Mouse (Mus musculus) CH12.LX (cell line): ENCODE results near the gene Marveld3. TPM values are rescaled to one million over a fixed set of nuclear protein-coding genes. Genes with fewer than 3 reads are reported as not detected.

ENCODE experiments used
- DNase-seq: peaks from one replicate; pipeline ENCODE4 v3.0.0-alpha.2; 2013; ENCODE audit errors: extremely low read depth
- H3K27ac ChIP-seq: 2 replicates; pipeline ENCODE4 v1.5.1; 2012; ENCODE audit warnings: low read depth, mild to moderate bottlenecking, control low read depth, moderate library complexity; ENCODE audit not compliant: insufficient read depth
- H3K27me3 ChIP-seq: replicated peaks from 2 replicates; pipeline ENCODE3; 2012; ENCODE audit warnings: inconsistent platforms
- H3K36me3 ChIP-seq, 2 experiments: replicated peaks in 1 of 2; 2 replicates each; pipeline versions ENCODE3 to v1.6.1; 2012; ENCODE audit warnings: inconsistent platforms in 1 of 2, low read length in 1 of 2, mild to moderate bottlenecking in 1 of 2, mixed read lengths in 1 of 2, moderate library complexity in 1 of 2; ENCODE audit not compliant: control insufficient read depth in 1 of 2, insufficient read depth in 1 of 2
- H3K4me1 ChIP-seq, 2 experiments: 2 replicates each; pipeline ENCODE4 v1.6.1; 2012; ENCODE audit warnings: inconsistent platforms in 1 of 2, moderate library complexity in 1 of 2; ENCODE audit not compliant: insufficient read depth in 2 of 2, control insufficient read depth in 1 of 2
- H3K4me2 ChIP-seq: 2 replicates; pipeline ENCODE4 v1.6.1; 2012; ENCODE audit warnings: low read depth, mild to moderate bottlenecking, control low read depth; ENCODE audit not compliant: poor library complexity, insufficient read depth, severe bottlenecking
- H3K4me3 ChIP-seq, 3 experiments: fragments of 150-350 bp in 1 of 3; sonication (generic) in 1 of 3; replicated peaks in 1 of 3; 2 replicates each; pipeline versions ENCODE3 to v1.5.1; 2011 to 2012; ENCODE audit warnings: low read depth in 2 of 3, low read length in 2 of 3, mild to moderate bottlenecking in 2 of 3, moderate library complexity in 2 of 3, control low read depth in 1 of 3, improper control_type of control experiment in 1 of 3, inconsistent platforms in 1 of 3, mixed read lengths in 1 of 3; ENCODE audit not compliant: poor library complexity in 1 of 3
- H3K79me2 ChIP-seq: replicated peaks from 2 replicates; pipeline ENCODE4 v1.6.1; 2012; ENCODE audit warnings: mild to moderate bottlenecking, moderate library complexity; ENCODE audit not compliant: control insufficient read depth, poor library complexity, insufficient read depth, severe bottlenecking; ENCODE audit errors: extremely low read depth
- H3K9ac ChIP-seq: 2 replicates; pipeline ENCODE4 v1.6.1; 2012; ENCODE audit warnings: low read depth, mild to moderate bottlenecking, control low read depth, moderate library complexity; ENCODE audit not compliant: insufficient read depth
- H3K9me3 ChIP-seq: replicated peaks from 2 replicates; pipeline ENCODE3; 2012; ENCODE audit warnings: low read length, inconsistent platforms, mixed read lengths
- BHLHE40 ChIP-seq: IDR thresholded peaks from 2 replicates; pipeline ENCODE4 v1.6.1; 2011; ENCODE audit warnings: mild to moderate bottlenecking, low read depth, low read length, improper control_type of control experiment
- CHD1 ChIP-seq: IDR thresholded peaks from 2 replicates; pipeline ENCODE4 v1.6.1; 2012; ENCODE audit warnings: low read depth, low read length, improper control_type of control experiment, inconsistent platforms
- CTCF ChIP-seq, 2 experiments: IDR thresholded peaks in 1 of 2; conservative IDR thresholded peaks in 1 of 2; 2 replicates each; pipeline ENCODE4 v1.5.1; 2011 to 2012; ENCODE audit warnings: low read depth in 2 of 2, low read length in 2 of 2, improper control_type of control experiment in 1 of 2, inconsistent platforms in 1 of 2, mild to moderate bottlenecking in 1 of 2, moderate library complexity in 1 of 2
- E2F4 ChIP-seq: IDR thresholded peaks from 2 replicates; pipeline ENCODE4 v1.6.1; 2011; ENCODE audit warnings: low read depth, low read length, improper control_type of control experiment; ENCODE audit not compliant: insufficient replicate concordance
- EP300 ChIP-seq: IDR thresholded peaks from 2 replicates; pipeline ENCODE4 v1.6.1; 2011; ENCODE audit warnings: low read length, improper control_type of control experiment
- GABPA ChIP-seq: IDR thresholded peaks from 2 replicates; pipeline ENCODE4 v1.6.1; 2012; ENCODE audit warnings: low read depth, low read length, improper control_type of control experiment, inconsistent platforms; ENCODE audit not compliant: insufficient replicate concordance
- HCFC1 ChIP-seq: IDR thresholded peaks from 2 replicates; pipeline ENCODE4 v1.6.1; 2012; ENCODE audit warnings: low read depth, mild to moderate bottlenecking, inconsistent platforms, low read length, improper control_type of control experiment
- IRF4 ChIP-seq: IDR thresholded peaks from 2 replicates; pipeline ENCODE4 v1.6.1; 2014; ENCODE audit warnings: low read depth, mild to moderate bottlenecking, inconsistent platforms, low read length, improper control_type of control experiment
- JUN ChIP-seq: IDR thresholded peaks from 2 replicates; pipeline ENCODE4 v1.6.1; 2011; ENCODE audit warnings: low read depth, mild to moderate bottlenecking, low read length, improper control_type of control experiment, moderate library complexity; ENCODE audit not compliant: insufficient read depth
- JUND ChIP-seq: conservative IDR thresholded peaks from 2 replicates; pipeline ENCODE4 v1.6.1; 2011; ENCODE audit warnings: low read depth, low read length, improper control_type of control experiment
- KAT2A ChIP-seq: IDR thresholded peaks from 2 replicates; pipeline ENCODE4 v1.6.1; 2012; ENCODE audit warnings: low read length, improper control_type of control experiment, inconsistent platforms; ENCODE audit not compliant: insufficient replicate concordance
- MAFK ChIP-seq: IDR thresholded peaks from 2 replicates; pipeline ENCODE4 v1.6.1; 2011; ENCODE audit warnings: low read length, improper control_type of control experiment; ENCODE audit not compliant: insufficient replicate concordance
- MAX ChIP-seq: IDR thresholded peaks from 2 replicates; pipeline ENCODE4 v1.6.1; 2011; ENCODE audit warnings: low read length, improper control_type of control experiment
- MAZ ChIP-seq: IDR thresholded peaks from 2 replicates; pipeline ENCODE4 v1.6.1; 2012; ENCODE audit warnings: low read depth, mild to moderate bottlenecking, inconsistent platforms, low read length, improper control_type of control experiment, moderate library complexity
- MEF2A ChIP-seq: IDR thresholded peaks from 2 replicates; pipeline ENCODE4 v1.6.1; 2014; ENCODE audit warnings: low read depth, mild to moderate bottlenecking, inconsistent platforms, low read length, improper control_type of control experiment, borderline replicate concordance
- MXI1 ChIP-seq: IDR thresholded peaks from 2 replicates; pipeline ENCODE4 v1.6.1; 2011; ENCODE audit warnings: mild to moderate bottlenecking, low read depth, low read length, improper control_type of control experiment
- MYC ChIP-seq: IDR thresholded peaks from 2 replicates; pipeline ENCODE4 v1.6.1; 2011; ENCODE audit warnings: low read depth, mild to moderate bottlenecking, improper control_type of control experiment, low read length
- PAX5 ChIP-seq: IDR thresholded peaks from 2 replicates; pipeline ENCODE4 v1.6.1; 2012; ENCODE audit warnings: low read length, inconsistent platforms, mixed read lengths
- RAD21 ChIP-seq: IDR thresholded peaks from 2 replicates; pipeline ENCODE4 v1.6.1; 2011; ENCODE audit warnings: low read depth, mild to moderate bottlenecking, low read length, improper control_type of control experiment, moderate library complexity
- RCOR1 ChIP-seq: conservative IDR thresholded peaks from 2 replicates; pipeline ENCODE4 v1.6.1; 2012; ENCODE audit warnings: low read depth, mild to moderate bottlenecking, inconsistent platforms, low read length, improper control_type of control experiment
- SIN3A ChIP-seq: IDR thresholded peaks from 2 replicates; pipeline ENCODE4 v1.6.1; 2012; ENCODE audit warnings: low read length, improper control_type of control experiment, inconsistent platforms
- UBTF ChIP-seq: IDR thresholded peaks from 2 replicates; pipeline ENCODE4 v1.6.1; 2012; ENCODE audit warnings: low read depth, mild to moderate bottlenecking, inconsistent platforms, low read length, improper control_type of control experiment, moderate library complexity
- USF1 ChIP-seq: IDR thresholded peaks from 2 replicates; pipeline ENCODE4 v1.6.1; 2014; ENCODE audit warnings: low read depth, mild to moderate bottlenecking, inconsistent platforms, low read length, improper control_type of control experiment
- USF2 ChIP-seq: conservative IDR thresholded peaks from 2 replicates; pipeline ENCODE4 v1.6.1; 2011; ENCODE audit warnings: low read depth, low read length, improper control_type of control experiment
- ZKSCAN1 ChIP-seq: IDR thresholded peaks from 2 replicates; pipeline ENCODE4 v1.6.1; 2012; ENCODE audit warnings: low read depth, inconsistent platforms, low read length, improper control_type of control experiment, borderline replicate concordance
- ZNF384 ChIP-seq: IDR thresholded peaks from 2 replicates; pipeline ENCODE4 v1.6.1; 2012; ENCODE audit warnings: low read depth, low read length, improper control_type of control experiment, inconsistent platforms
- dilution Hi-C: fragments of 300-500 bp; cut with MboI; formaldehyde crosslinking; loops from 2 replicates; pipeline ENCODE4 v1.14.3; 2020; ENCODE audit warnings: low sequenced_read_pairs; ENCODE audit not compliant: extremely low pct_unique_long_range_greater_than_20kb, extremely low pct_ligation_motif_present
- in situ Hi-C: fragments of 300-500 bp; cut with MboI; formaldehyde crosslinking; loops from 3 replicates; pipeline ENCODE4 v1.14.3; 2019; ENCODE audit warnings: low sequenced_read_pairs, low pct_ligation_motif_present, low pct_unique_long_range_greater_than_20kb, mixed read lengths
- polyA plus RNA-seq: library from polyadenylated mRNA; unstranded; fragments of >175 nt; gene quantifications from 2 replicates; pipeline ENCODE4 v1.2.1, GENCODE M21; 2012; ENCODE audit warnings: low read depth; ENCODE audit not compliant: insufficient read length
- total RNA-seq, 2 experiments: library from RNA; depleted of rRNA; stranded (reverse); fragments of 300-350 nt in 1 of 2; fragments of >200 nt in 1 of 2; gene quantifications; 2 replicates each; pipeline ENCODE4 v1.2.3; 2012 to 2014

Marveld3 gene
- total and polyA plus RNA-seq, 3 experiments, result not detected

GRCm38 (mm10) chr8:109999974-110000373, 38.0 kb upstream of the Marveld3 start:
- H3K4me1 ChIP-seq, result no peaks in the 10 kb centered on the region
- in situ Hi-C loops, result loop anchor here (10.0 kb wide), 1 partner anchor 145 kb away; no protein-coding TSS in a partner anchor
- DNase-seq, result no peak
- dilution Hi-C loops, result no loop called here
- H3K79me2 ChIP-seq, result no peaks in the 10 kb centered on the region
- H3K9me3 ChIP-seq, result no peaks in the 10 kb centered on the region
- no peaks in the 10 kb centered on the region for H3K36me3 ChIP-seq
- no peak overlapping the region for H3K27ac ChIP-seq
- no peak overlapping the region for H3K4me3 ChIP-seq
- TF ChIP-seq PAX5 (no peak), E2F4 (no peak), CHD1 (no peak), EP300 (no peak), SIN3A (no peak), MAFK (no peak), HCFC1 (no peak), USF1 (no peak), RAD21 (no peak), ZNF384 (no peak), MAX (no peak), IRF4 (no peak), UBTF (no peak), BHLHE40 (no peak), KAT2A (no peak), GABPA (no peak), MXI1 (no peak)
- TF ChIP-seq, all 38 proteins: peak for 0
- Histone ChIP-seq H3K9ac (no peak overlapping the region), H3K27me3 (peaks cover 6% of the 10 kb centered on the region), H3K4me2 (no peak overlapping the region)

- H3K4me3 ChIP-seq, result no peak overlapping the region
- H3K79me2 ChIP-seq, result no peaks in the 10 kb centered on the region
- no peaks in the 10 kb centered on the region for H3K36me3 ChIP-seq
- TF ChIP-seq EP300 (no peak), MAFK (no peak), MAZ (no peak), GABPA (no peak), MEF2A (no peak), JUND (no peak), ZKSCAN1 (no peak), E2F4 (no peak), RCOR1 (no peak), MYC (no peak), CTCF (conservative IDR thresholded peaks at IDR 0.05 in 1 of 2, IDR thresholded peaks at IDR 0.05 in 1 of 2; ENCODE audit: low read depth in 2 of 2, low read length in 2 of 2) (no peak), ZNF384 (no peak), JUN (no peak), SIN3A (no peak), USF2 (no peak)
- in situ Hi-C loops (no loop called here), dilution Hi-C loops (no loop called here)
- H3K4me1 ChIP-seq, result no peaks in the 10 kb centered on the region
- H3K27ac ChIP-seq, result no peak overlapping the region
- no peak overlapping the region for H3K9ac ChIP-seq
- H3K9me3 ChIP-seq, result no peaks in the 10 kb centered on the region
- no peak overlapping the region for H3K4me2 ChIP-seq
- H3K27me3 ChIP-seq, result peaks cover 7% of the 10 kb centered on the region
- no peak for DNase-seq
Measured at GRCm38 (mm10) chr8:109998066-109998465, 36.1 kb upstream of the Marveld3 start.
